Mouse (Mus musculus) neural tube, embryonic 11.5 days (tissue): ENCODE measurements around the gene Kcng1. TPM values are rescaled to one million over a fixed set of nuclear protein-coding genes. Genes with fewer than 3 reads are reported as not detected.

Source experiments
- ATAC-seq: fragments of 200-750 bp; cut with Nextera tagmentation; 2 replicates; pipeline ENCODE4 v1.8.0; 2017; ENCODE audit warnings: moderate number of reproducible peaks, mild to moderate bottlenecking, moderate TSS enrichment, moderate library complexity; ENCODE audit not compliant: insufficient read depth, low FRiP score, low TSS enrichment
- DNase-seq: peaks from one replicate; pipeline ENCODE4 v3.0.0-alpha.2; 2015; ENCODE audit warnings: low spot score
- H3K27ac ChIP-seq: fragments of 300-500 bp; sonication (generic); 2 replicates; pipeline ENCODE4 v1.5.1; 2014; ENCODE audit warnings: low read depth, mild to moderate bottlenecking, low read length
- H3K27me3 ChIP-seq: fragments of 300-500 bp; sonication (generic); 2 replicates; pipeline ENCODE4 v1.6.1; 2014; ENCODE audit warnings: mild to moderate bottlenecking, low read length, mixed read lengths; ENCODE audit not compliant: control insufficient read depth, insufficient read depth
- H3K36me3 ChIP-seq: fragments of 300-500 bp; sonication (generic); 2 replicates; pipeline ENCODE4 v1.6.1; 2014; ENCODE audit warnings: mild to moderate bottlenecking, low read length, moderate library complexity, mixed read lengths; ENCODE audit not compliant: control insufficient read depth, insufficient read depth
- H3K4me1 ChIP-seq: fragments of 300-500 bp; sonication (generic); 2 replicates; pipeline ENCODE4 v1.6.1; 2014; ENCODE audit warnings: low read length, mixed read lengths; ENCODE audit not compliant: control insufficient read depth, insufficient read depth
- H3K4me2 ChIP-seq: fragments of 300-500 bp; sonication (generic); 2 replicates; pipeline ENCODE4 v1.6.1; 2014; ENCODE audit warnings: low read depth, mild to moderate bottlenecking, moderate library complexity
- H3K4me3 ChIP-seq: fragments of 300-500 bp; sonication (generic); 2 replicates; pipeline ENCODE4 v1.5.1; 2014; ENCODE audit warnings: low read depth, low read length
- H3K9ac ChIP-seq: fragments of 300-500 bp; sonication (generic); 2 replicates; pipeline ENCODE4 v1.6.1; 2014; ENCODE audit warnings: mild to moderate bottlenecking, low read length
- H3K9me3 ChIP-seq: fragments of 300-500 bp; sonication (generic); 2 replicates; pipeline ENCODE4 v1.6.1; 2016; ENCODE audit warnings: low read length; ENCODE audit not compliant: control insufficient read depth
- WGBS: fragments of 180-500 bp; shearing (Covaris S2); extraction: QIAGEN DNeasy Blood & Tissue Kit; methylation state at CpG from one replicate; pipeline ENCODE4 v1.1.7; 2014; 5-methylcytosine and 5-hydroxymethylcytosine counted together
- polyA plus RNA-seq: library from polyadenylated mRNA; unstranded; fragments of >200 nt; fragmentation: Nextera tagmentation; extraction: Ambion mirVana; gene quantifications from 2 replicates; pipeline ENCODE4 v1.2.1, GENCODE M21; 2014

Kcng1 gene
- polyA plus RNA-seq, 1 experiment from 2014 or later = 0.52 TPM

- DNase-seq (no peak), ATAC-seq (no peak)
- H3K36me3 ChIP-seq = no peaks in the 10 kb centered on the region
- no peak overlapping the region for H3K4me2 ChIP-seq
- H3K4me1 ChIP-seq = no peaks in the 10 kb centered on the region
- H3K9ac ChIP-seq = no peak overlapping the region
- no peaks in the 10 kb centered on the region for H3K27me3 ChIP-seq
- no peaks in the 10 kb centered on the region for H3K9me3 ChIP-seq
- no peak overlapping the region for H3K27ac ChIP-seq
- H3K4me3 ChIP-seq = no peak overlapping the region
- WGBS = 89% methylated on average over 8 of the region's 8 CpGs
Observed at GRCm38 (mm10) chr2:168299650-168300049, 18.1 kb upstream of the Kcng1 start.

- H3K9me3 ChIP-seq = no peaks in the 10 kb centered on the region
- H3K9ac ChIP-seq = no peak overlapping the region
- no peaks in the 10 kb centered on the region for H3K27me3 ChIP-seq
- no peak overlapping the region for H3K4me2 ChIP-seq
- ATAC-seq = no peak
- no peak for DNase-seq
- H3K4me1 ChIP-seq = peaks cover 9% of the 10 kb centered on the region
- H3K36me3 ChIP-seq = no peaks in the 10 kb centered on the region
- H3K4me3 ChIP-seq = no peak overlapping the region
- WGBS = 86% methylated on average over 10 of the region's 10 CpGs
- H3K27ac ChIP-seq = no peak overlapping the region
Observed at GRCm38 (mm10) chr2:168296530-168296929, 15.0 kb upstream of the Kcng1 start.

- DNase-seq = no peak
- Histone ChIP-seq H3K4me1 (peaks cover 9% of the 10 kb centered on the region), H3K4me3 (no peak overlapping the region), H3K4me2 (no peak overlapping the region), H3K9ac (no peak overlapping the region), H3K27ac (no peak overlapping the region), H3K27me3 (no peaks in the 10 kb centered on the region), H3K36me3 (no peaks in the 10 kb centered on the region), H3K9me3 (no peaks in the 10 kb centered on the region)
- WGBS = 42% methylated on average over 6 of the region's 6 CpGs
- ATAC-seq = no peak
Observed at GRCm38 (mm10) chr2:168292521-168292920, 11.0 kb upstream of the Kcng1 start.

GRCm38 (mm10) chr2:168292041-168292440 is 10.5 kb upstream of the Kcng1 start:
- Histone ChIP-seq H3K27ac (no peak overlapping the region), H3K36me3 (no peaks in the 10 kb centered on the region), H3K4me1 (peaks cover 9% of the 10 kb centered on the region), H3K9ac (no peak overlapping the region; the same call in 1 of the 2 replicates), H3K4me2 (no peak overlapping the region), H3K4me3 (no peak overlapping the region), H3K9me3 (no peaks in the 10 kb centered on the region), H3K27me3 (no peaks in the 10 kb centered on the region)
- no peak for DNase-seq
- no peak for ATAC-seq
- WGBS = 17% methylated on average over 10 of the region's 10 CpGs

GRCm38 (mm10) chr2:168289851-168290250 is 8.3 kb upstream of the Kcng1 start:
- no peak overlapping the region for H3K4me2 ChIP-seq

GRCm38 (mm10) chr2:168289016-168289415 is 7.5 kb upstream of the Kcng1 start:
- Histone ChIP-seq H3K9ac (no peak overlapping the region), H3K4me3 (no peak overlapping the region), H3K36me3 (no peaks in the 10 kb centered on the region), H3K27me3 (no peaks in the 10 kb centered on the region), H3K27ac (no peak overlapping the region), H3K4me1 (peaks cover 9% of the 10 kb centered on the region), H3K4me2 (no peak overlapping the region), H3K9me3 (no peaks in the 10 kb centered on the region; the same call in 1 of the 2 replicates)
- no peak for DNase-seq
- WGBS = 66% methylated on average over 9 of the region's 9 CpGs
- no peak for ATAC-seq

More at GRCm38 (mm10) chr2:168289851-168290250, 8.3 kb upstream of the Kcng1 start:
- ATAC-seq (no peak), DNase-seq (no peak)
- H3K4me1 ChIP-seq = peaks cover 9% of the 10 kb centered on the region
- H3K9me3 ChIP-seq = no peaks in the 10 kb centered on the region; the same call in 1 of the 2 replicates
- H3K4me3 ChIP-seq = no peak overlapping the region
- no peaks in the 10 kb centered on the region for H3K27me3 ChIP-seq
- WGBS = 83% methylated on average over 2 of the region's 2 CpGs
- H3K27ac ChIP-seq = no peak overlapping the region
- no peak overlapping the region for H3K9ac ChIP-seq
- no peaks in the 10 kb centered on the region for H3K36me3 ChIP-seq

GRCm38 (mm10) chr2:168286987-168287386 is 5.5 kb upstream of the Kcng1 start:
- WGBS = 27% methylated on average over 3 of the region's 3 CpGs
- Histone ChIP-seq H3K4me2 (no peak overlapping the region), H3K36me3 (no peaks in the 10 kb centered on the region), H3K27me3 (peaks cover 10% of the 10 kb centered on the region), H3K4me1 (peaks cover 2% of the 10 kb centered on the region), H3K27ac (no peak overlapping the region), H3K9ac (no peak overlapping the region), H3K9me3 (no peaks in the 10 kb centered on the region; the same call in 1 of the 2 replicates), H3K4me3 (no peak overlapping the region)
- DNase-seq = no peak
- ATAC-seq = no peak

GRCm38 (mm10) chr2:168285143-168285542 is 3.6 kb upstream of the Kcng1 start:
- no peak for ATAC-seq
- peaks cover 26% of the 10 kb centered on the region for H3K27me3 ChIP-seq

GRCm38 (mm10) chr2:168280729-168281581 is 581 bp downstream of the Kcng1 start:
- Histone ChIP-seq H3K9ac (peak overlapping the region; percentile 40), H3K9me3 (no peaks in the 10 kb centered on the region; the same call in 1 of the 2 replicates), H3K36me3 (no peaks in the 10 kb centered on the region), H3K4me2 (peak overlapping the region; percentile 92), H3K27me3 (peaks cover 34% of the 10 kb centered on the region), H3K4me1 (peaks cover 11% of the 10 kb centered on the region; the same call in 1 of the 2 replicates), H3K4me3 (peak overlapping the region; percentile 45), H3K27ac (no peak overlapping the region)
- peak; percentile 68 for DNase-seq
- ATAC-seq = peak; percentile 50; the same call in 1 of the 2 replicates
- WGBS = 1% methylated on average over 51 of the region's 82 CpGs

More at GRCm38 (mm10) chr2:168285143-168285542, 3.6 kb upstream of the Kcng1 start:
- no peaks in the 10 kb centered on the region for H3K36me3 ChIP-seq
- 83% methylated on average over 6 of the region's 6 CpGs for WGBS
- no peak for DNase-seq
- H3K9me3 ChIP-seq = no peaks in the 10 kb centered on the region; the same call in 1 of the 2 replicates
- H3K4me1 ChIP-seq = peaks cover 11% of the 10 kb centered on the region; the same call in 1 of the 2 replicates
- no peak overlapping the region for H3K9ac ChIP-seq
- H3K4me3 ChIP-seq = no peak overlapping the region
- H3K4me2 ChIP-seq = no peak overlapping the region
- H3K27ac ChIP-seq = no peak overlapping the region
